Mouse (Mus musculus): ENCODE results near the gene Gsdma2.

GRCm38 (mm10) chr11:98685642-98686041 is 39.1 kb downstream of the Gsdma2 start:
- TF ChIP-seq CTCF (IDR thresholded peaks at IDR 0.05; ENCODE audit: insufficient read depth, low read depth, low read length) (no peak), POLR2A (IDR thresholded peaks at IDR 0.05; ENCODE audit: insufficient read depth, low read depth, low read length) (no peak)

Measured in olfactory bulb, adult 2 months (tissue).